Mouse (Mus musculus) G1E (cell line): ENCODE measurements around the gene Fut2. TPM values are rescaled to one million over a fixed set of nuclear protein-coding genes. Genes with fewer than 3 reads are reported as not detected.

Experiments used
- ATAC-seq: 2 replicates; pipeline ENCODE4 v1.8.0; 2016; ENCODE audit warnings: mild to moderate bottlenecking; ENCODE audit not compliant: insufficient number of reproducible peaks, poor library complexity, low FRiP score, severe bottlenecking; ENCODE audit errors: extremely low read depth
- DNase-seq: peaks from one replicate; pipeline ENCODE4 v3.0.0; 2012; ENCODE audit warnings: low spot score
- H3K27me3 ChIP-seq: 2 replicates; pipeline ENCODE4 v1.6.1; 2012; ENCODE audit warnings: mild to moderate bottlenecking, low read length, inconsistent platforms; ENCODE audit not compliant: insufficient read depth
- H3K36me3 ChIP-seq: replicated peaks from 2 replicates; pipeline ENCODE3; 2012; ENCODE audit warnings: mild to moderate bottlenecking, inconsistent platforms
- H3K4me1 ChIP-seq: 2 replicates; pipeline ENCODE4 v1.6.1; 2012; ENCODE audit warnings: low read depth, low read length, inconsistent platforms, mixed read lengths; ENCODE audit not compliant: insufficient read depth
- H3K4me3 ChIP-seq: 2 replicates; pipeline ENCODE4 v1.5.1; 2012; ENCODE audit warnings: low read depth, mild to moderate bottlenecking, inconsistent platforms, low read length, moderate library complexity, mixed read lengths
- H3K9me3 ChIP-seq: replicated peaks from 2 replicates; pipeline ENCODE4 v1.6.1; 2012; ENCODE audit warnings: inconsistent platforms
- CTCF ChIP-seq: IDR thresholded peaks from 2 replicates; pipeline ENCODE4 v1.5.1; 2012; ENCODE audit warnings: low read depth, low read length, inconsistent platforms, mixed read lengths
- GATA1 ChIP-seq: IDR thresholded peaks from 2 replicates; pipeline ENCODE4 v1.6.1; 2012; ENCODE audit warnings: borderline replicate concordance, low read length, inconsistent platforms, mixed read lengths
- GATA2 ChIP-seq: IDR thresholded peaks from 2 replicates; pipeline ENCODE4 v1.6.1; 2012; ENCODE audit warnings: low read depth, low read length, inconsistent platforms, borderline replicate concordance
- POLR2AphosphoS5 ChIP-seq: IDR thresholded peaks from 2 replicates; pipeline ENCODE4 v1.6.1; 2012; ENCODE audit warnings: low read depth, low read length, inconsistent platforms; ENCODE audit not compliant: insufficient replicate concordance
- TAL1 ChIP-seq: conservative IDR thresholded peaks from 2 replicates; pipeline ENCODE4 v1.6.1; 2012; ENCODE audit warnings: low read depth, low read length, inconsistent platforms, mixed read lengths
- polyA plus RNA-seq: library from polyadenylated mRNA; stranded (reverse); fragments of >175 nt; gene quantifications from 2 replicates; pipeline ENCODE4 v1.2.3, GENCODE M21; 2012
- total RNA-seq, 2 experiments: library from RNA; stranded (forward) in 1 of 2; stranded (reverse) in 1 of 2; fragments of 200-1000 nt in 1 of 2; fragments of >200 nt in 1 of 2; fragmentation: Nextera tagmentation in 1 of 2; gene quantifications; 2 replicates each; pipeline ENCODE4 v1.2.3; 2014 to 2017

Gene Fut2
- total and polyA plus RNA-seq, 3 experiments, result 0.38 TPM; not detected in 2

GRCm38 (mm10) chr7:45618316-45618715 lies 47.9 kb downstream of the Fut2 start:
- Histone ChIP-seq H3K4me1 (0 out of 2 replicates have a peak, but pooled peaks cover 2% of the 10 kb centered on the region), H3K4me3 (no peak overlapping the region), H3K36me3 (no peaks in the 10 kb centered on the region), H3K9me3 (no peaks in the 10 kb centered on the region), H3K27me3 (peaks cover 55% of the 10 kb centered on the region)
- TF ChIP-seq GATA1 (no peak), TAL1 (no peak), GATA2 (no peak), CTCF (no peak), POLR2AphosphoS5 (no peak)
- no peak for DNase-seq
- ATAC-seq, result no peak

GRCm38 (mm10) chr7:45617042-45617695 lies 49.0 kb downstream of the Fut2 start, which contains the start of gene Fut1:
Fut1 (plus strand) TSS chr7:45617289.
- Histone ChIP-seq H3K4me3 (no peak within 1 kb of the TSS), H3K27me3 (peaks cover 51% of the 10 kb centered on the region), H3K36me3 (no peaks in the 10 kb centered on the region), H3K4me1 (0 out of 2 replicates have a peak, but pooled peaks cover 2% of the 10 kb centered on the region), H3K9me3 (no peaks in the 10 kb centered on the region)
- ATAC-seq, result no peak
- TF ChIP-seq GATA2 (no peak), GATA1 (no peak), TAL1 (no peak), CTCF (no peak), POLR2AphosphoS5 (no peak)
- DNase-seq, result no peak

- TF ChIP-seq TAL1 (no peak), POLR2AphosphoS5 (no peak), CTCF (no peak), GATA1 (no peak), GATA2 (no peak)
- Histone ChIP-seq H3K36me3 (no peaks in the 10 kb centered on the region), H3K27me3 (peaks cover 51% of the 10 kb centered on the region), H3K9me3 (no peaks in the 10 kb centered on the region), H3K4me3 (no peak overlapping the region), H3K4me1 (0 out of 2 replicates have a peak, but pooled peaks cover 2% of the 10 kb centered on the region)
- no peak for DNase-seq
- no peak for ATAC-seq
Observed at GRCm38 (mm10) chr7:45616277-45616676, 49.9 kb downstream of the Fut2 start.

GRCm38 (mm10) chr7:45609511-45609910 lies 56.7 kb downstream of the Fut2 start:
- no peak for ATAC-seq
- TF ChIP-seq TAL1 (no peak), GATA1 (no peak), POLR2AphosphoS5 (no peak)
- peaks cover 30% of the 10 kb centered on the region for H3K27me3 ChIP-seq
- no peaks in the 10 kb centered on the region for H3K36me3 ChIP-seq
- no peaks in the 10 kb centered on the region for H3K9me3 ChIP-seq
- no peak overlapping the region for H3K4me3 ChIP-seq
- H3K4me1 ChIP-seq, result no peaks in the 10 kb centered on the region
- no peak for DNase-seq

- no peak for TF ChIP-seq CTCF
- no peak for TF ChIP-seq TAL1
- TF ChIP-seq POLR2AphosphoS5, result no peak
- no peak for TF ChIP-seq GATA2
- no peak for TF ChIP-seq GATA1
- ATAC-seq (no peak), DNase-seq (no peak)
- Histone ChIP-seq H3K36me3 (no peaks in the 10 kb centered on the region), H3K4me1 (no peaks in the 10 kb centered on the region), H3K9me3 (no peaks in the 10 kb centered on the region), H3K4me3 (no peak overlapping the region), H3K27me3 (peaks cover 28% of the 10 kb centered on the region)
Observed at GRCm38 (mm10) chr7:45605704-45606289, 60.4 kb downstream of the Fut2 start.

GRCm38 (mm10) chr7:45598960-45599879 lies 67.0 kb downstream of the Fut2 start:
- Histone ChIP-seq H3K4me3 (no peak overlapping the region), H3K4me1 (peaks cover 28% of the 10 kb centered on the region), H3K27me3 (peaks cover 35% of the 10 kb centered on the region), H3K9me3 (no peaks in the 10 kb centered on the region), H3K36me3 (no peaks in the 10 kb centered on the region)
- TF ChIP-seq CTCF (no peak), GATA1 (no peak), GATA2 (no peak), TAL1 (no peak), POLR2AphosphoS5 (no peak)
- no peak for ATAC-seq
- no peak for DNase-seq

Other genes with a start within 250 kb of the Fut2 start
Only the 20 nearest of the 35 such genes appear.
- gene Ppp1r15a, start 140.1 kb downstream of the Fut2 start, total RNA-seq (2014; fragmentation: Nextera tagmentation), result 57.6 and 75.0 TPM in 2 replicates
- 67.9 and 80.2 TPM in 2 replicates for gene Ppp1r15a, start 140.1 kb downstream of the Fut2 start, total RNA-seq (2017)
- gene Ppp1r15a, start 140.1 kb downstream of the Fut2 start, polyA plus RNA-seq, result 56.8 and 62.3 TPM in 2 replicates
- 1.5 and 1.7 TPM in 2 replicates for gene Plekha4, start 140.1 kb downstream of the Fut2 start, total RNA-seq (2014; fragmentation: Nextera tagmentation)
- gene Plekha4, start 140.1 kb downstream of the Fut2 start, total RNA-seq (2017), result 0.70 and 2.8 TPM in 2 replicates
- 1.2 and 1.3 TPM in 2 replicates for gene Plekha4, start 140.1 kb downstream of the Fut2 start, polyA plus RNA-seq
- gene Hsd17b14, start 111.5 kb downstream of the Fut2 start, total RNA-seq (2014; fragmentation: Nextera tagmentation), result 34.9 and 44.8 TPM in 2 replicates
- gene Hsd17b14, start 111.5 kb downstream of the Fut2 start, total RNA-seq (2017), result 8.2 and 14.5 TPM in 2 replicates
- 5.1 and 6.0 TPM in 2 replicates for gene Hsd17b14, start 111.5 kb downstream of the Fut2 start, polyA plus RNA-seq
- 149 and 178 TPM in 2 replicates for gene Bcat2, start 96.2 kb downstream of the Fut2 start, total RNA-seq (2014; fragmentation: Nextera tagmentation)
- gene Bcat2, start 96.2 kb downstream of the Fut2 start, total RNA-seq (2017), result 45.9 and 47.0 TPM in 2 replicates
- 73.1 and 114 TPM in 2 replicates for gene Bcat2, start 96.2 kb downstream of the Fut2 start, polyA plus RNA-seq
- gene Fgf21, start 50.9 kb downstream of the Fut2 start, total RNA-seq (2014; fragmentation: Nextera tagmentation), result not detected in 2 replicates
- gene Fgf21, start 50.9 kb downstream of the Fut2 start, total RNA-seq (2017), result 0.16 TPM in 1 of 2 replicates, not detected in the other
- gene Fgf21, start 50.9 kb downstream of the Fut2 start, polyA plus RNA-seq, result not detected in 2 replicates
- not detected in 2 replicates for gene Fut1, start 49.1 kb downstream of the Fut2 start, total RNA-seq (2014; fragmentation: Nextera tagmentation)
- gene Fut1, start 49.1 kb downstream of the Fut2 start, total RNA-seq (2017), result 0.16 TPM in 1 of 2 replicates, not detected in the other
- gene Fut1, start 49.1 kb downstream of the Fut2 start, polyA plus RNA-seq, result not detected in 2 replicates
- gene Izumo1, start 44.6 kb downstream of the Fut2 start, total RNA-seq (2014; fragmentation: Nextera tagmentation), result 0.68 TPM in 1 of 2 replicates, not detected in the other
- 0.05 TPM in 1 of 2 replicates, not detected in the other for gene Izumo1, start 44.6 kb downstream of the Fut2 start, total RNA-seq (2017)
- 0.10 and 0.12 TPM in 2 replicates for gene Izumo1, start 44.6 kb downstream of the Fut2 start, polyA plus RNA-seq
- gene Rasip1, start 38.9 kb downstream of the Fut2 start, total RNA-seq (2014; fragmentation: Nextera tagmentation), result 0.60 and 0.83 TPM in 2 replicates
- gene Rasip1, start 38.9 kb downstream of the Fut2 start, total RNA-seq (2017), result 0.06 and 0.11 TPM in 2 replicates
- gene Rasip1, start 38.9 kb downstream of the Fut2 start, polyA plus RNA-seq, result 0.90 and 0.95 TPM in 2 replicates
- not detected in 2 replicates for gene Mamstr, start 26.4 kb downstream of the Fut2 start, total RNA-seq (2014; fragmentation: Nextera tagmentation)
- not detected in 2 replicates for gene Mamstr, start 26.4 kb downstream of the Fut2 start, total RNA-seq (2017)
- gene Mamstr, start 26.4 kb downstream of the Fut2 start, polyA plus RNA-seq, result not detected in 2 replicates
- gene Ntn5, start 17.6 kb upstream of the Fut2 start, total RNA-seq (2014; fragmentation: Nextera tagmentation), result not detected in 2 replicates
- not detected in 2 replicates for gene Ntn5, start 17.6 kb upstream of the Fut2 start, total RNA-seq (2017)
- gene Ntn5, start 17.6 kb upstream of the Fut2 start, polyA plus RNA-seq, result 0.21 and 0.29 TPM in 2 replicates
- gene Sec1, start 28.0 kb upstream of the Fut2 start, total RNA-seq (2014; fragmentation: Nextera tagmentation), result not detected in 2 replicates
- gene Sec1, start 28.0 kb upstream of the Fut2 start, total RNA-seq (2017), result not detected in 2 replicates
- gene Sec1, start 28.0 kb upstream of the Fut2 start, polyA plus RNA-seq, result 0.02 TPM in 1 of 2 replicates, not detected in the other
- 0.92 and 3.5 TPM in 2 replicates for gene Car11, start 33.4 kb upstream of the Fut2 start, total RNA-seq (2014; fragmentation: Nextera tagmentation)
- gene Car11, start 33.4 kb upstream of the Fut2 start, total RNA-seq (2017), result 0.16 and 0.58 TPM in 2 replicates
- gene Car11, start 33.4 kb upstream of the Fut2 start, polyA plus RNA-seq, result 0.63 and 0.78 TPM in 2 replicates
- gene Dbp, start 38.7 kb upstream of the Fut2 start, total RNA-seq (2014; fragmentation: Nextera tagmentation), result 22.8 and 30.2 TPM in 2 replicates
- gene Dbp, start 38.7 kb upstream of the Fut2 start, total RNA-seq (2017), result 33.7 and 37.8 TPM in 2 replicates
- gene Dbp, start 38.7 kb upstream of the Fut2 start, polyA plus RNA-seq, result 18.0 and 23.0 TPM in 2 replicates
- gene Rpl18, start 49.1 kb upstream of the Fut2 start, total RNA-seq (2014; fragmentation: Nextera tagmentation), result 3,054 and 3,291 TPM in 2 replicates
- 1,837 and 1,972 TPM in 2 replicates for gene Rpl18, start 49.1 kb upstream of the Fut2 start, total RNA-seq (2017)
- gene Rpl18, start 49.1 kb upstream of the Fut2 start, polyA plus RNA-seq, result 14,383 and 17,578 TPM in 2 replicates
- 16.3 and 21.4 TPM in 2 replicates for gene Sphk2, start 51.6 kb upstream of the Fut2 start, total RNA-seq (2014; fragmentation: Nextera tagmentation)
- gene Sphk2, start 51.6 kb upstream of the Fut2 start, total RNA-seq (2017), result 9.3 and 9.8 TPM in 2 replicates
- 96.0 and 115 TPM in 2 replicates for gene Sphk2, start 51.6 kb upstream of the Fut2 start, polyA plus RNA-seq
- gene Fam83e, start 54.8 kb upstream of the Fut2 start, total RNA-seq (2014; fragmentation: Nextera tagmentation), result 0.34 and 0.38 TPM in 2 replicates
- gene Fam83e, start 54.8 kb upstream of the Fut2 start, total RNA-seq (2017), result 1.2 and 1.3 TPM in 2 replicates
- 0.49 and 0.77 TPM in 2 replicates for gene Fam83e, start 54.8 kb upstream of the Fut2 start, polyA plus RNA-seq
- not detected in 2 replicates for gene Spaca4, start 59.4 kb upstream of the Fut2 start, total RNA-seq (2014; fragmentation: Nextera tagmentation)
- not detected in 2 replicates for gene Spaca4, start 59.4 kb upstream of the Fut2 start, total RNA-seq (2017)
- gene Spaca4, start 59.4 kb upstream of the Fut2 start, polyA plus RNA-seq, result not detected in 2 replicates
- 1.1 TPM in 1 of 2 replicates, not detected in the other for gene Lmtk3, start 117.3 kb upstream of the Fut2 start, total RNA-seq (2014; fragmentation: Nextera tagmentation)
- not detected in 2 replicates for gene Lmtk3, start 117.3 kb upstream of the Fut2 start, total RNA-seq (2017)
- gene Lmtk3, start 117.3 kb upstream of the Fut2 start, polyA plus RNA-seq, result 0.03 TPM in 2 replicates
- not detected in 2 replicates for gene Sult2b1, start 118.3 kb upstream of the Fut2 start, total RNA-seq (2014; fragmentation: Nextera tagmentation)
- 0.05 and 0.35 TPM in 2 replicates for gene Sult2b1, start 118.3 kb upstream of the Fut2 start, total RNA-seq (2017)
- gene Sult2b1, start 118.3 kb upstream of the Fut2 start, polyA plus RNA-seq, result not detected in 2 replicates
- gene Cyth2, start 148.2 kb upstream of the Fut2 start, total RNA-seq (2014; fragmentation: Nextera tagmentation), result 14.5 and 18.5 TPM in 2 replicates
- gene Cyth2, start 148.2 kb upstream of the Fut2 start, total RNA-seq (2017), result 40.9 and 47.6 TPM in 2 replicates
- 85.5 and 121 TPM in 2 replicates for gene Cyth2, start 148.2 kb upstream of the Fut2 start, polyA plus RNA-seq